Mouse (Mus musculus) megakaryocyte, embryonic 14.5 days (primary cell): ENCODE results near the gene Fgfr2. TPM values are rescaled to one million over a fixed set of nuclear protein-coding genes. Genes with fewer than 3 reads are reported as not detected.

Experiments
- H3K27me3 ChIP-seq: replicated peaks from 2 replicates; pipeline ENCODE3; 2012; ENCODE audit warnings: inconsistent platforms
- H3K36me3 ChIP-seq: replicated peaks from 2 replicates; pipeline ENCODE3; 2012; ENCODE audit warnings: low read length, inconsistent platforms, mixed read lengths
- H3K4me1 ChIP-seq: 2 replicates; pipeline ENCODE4 v1.6.1; 2012; ENCODE audit warnings: inconsistent platforms
- H3K4me3 ChIP-seq: replicated peaks from 2 replicates; pipeline ENCODE3; 2012; ENCODE audit warnings: moderate library complexity, mild to moderate bottlenecking, inconsistent platforms
- H3K9me3 ChIP-seq: 2 replicates; pipeline ENCODE4 v1.6.1; 2012; ENCODE audit warnings: inconsistent platforms
- FLI1 ChIP-seq: IDR thresholded peaks from 2 replicates; pipeline ENCODE4 v1.6.1; 2012; ENCODE audit warnings: low read length, inconsistent platforms, mixed read lengths
- GATA1 ChIP-seq: IDR thresholded peaks from 3 replicates; pipeline ENCODE4 v1.6.1; 2012; ENCODE audit warnings: mixed read lengths, low read length, inconsistent platforms, borderline replicate concordance
- polyA plus RNA-seq: library from polyadenylated mRNA; stranded (reverse); fragments of >175 nt; gene quantifications from 2 replicates; pipeline ENCODE4 v1.2.3, GENCODE M21; 2012; ENCODE audit warnings: low replicate concordance; ENCODE audit not compliant: insufficient read depth

The Fgfr2 gene
- polyA plus RNA-seq, 1 experiment: 0.45 TPM

DNA sequence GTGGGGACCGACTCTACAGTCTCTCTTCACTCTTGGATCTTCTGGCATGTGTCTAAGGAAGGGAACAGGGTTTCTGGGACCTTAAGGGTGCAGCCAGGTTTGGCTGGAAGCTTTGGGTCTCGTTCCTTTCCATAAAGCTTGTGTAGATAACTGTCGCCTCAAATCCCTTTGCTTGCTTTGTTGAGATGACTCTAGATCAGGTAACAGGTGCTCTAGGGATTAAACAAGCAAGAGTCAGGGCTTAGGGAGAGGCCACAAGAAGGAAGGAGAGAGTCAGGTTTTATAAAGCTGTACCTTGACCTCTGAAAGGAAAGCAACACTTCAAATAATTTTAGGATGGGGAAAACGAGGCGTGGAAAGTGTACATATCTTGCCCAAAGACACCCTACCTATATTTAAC is 1570.4 kb downstream of the Fgfr2 start:
- peaks cover 6% of the 10 kb centered on the region; the same call in 1 of the 2 replicates for H3K9me3 ChIP-seq
- peaks cover 100% of the 10 kb centered on the region for H3K27me3 ChIP-seq
- TF ChIP-seq GATA1: no peak
- no peak for TF ChIP-seq FLI1
- H3K4me3 ChIP-seq: no peak overlapping the region
- peaks cover 71% of the 10 kb centered on the region for H3K4me1 ChIP-seq
- H3K36me3 ChIP-seq: no peaks in the 10 kb centered on the region

DNA sequence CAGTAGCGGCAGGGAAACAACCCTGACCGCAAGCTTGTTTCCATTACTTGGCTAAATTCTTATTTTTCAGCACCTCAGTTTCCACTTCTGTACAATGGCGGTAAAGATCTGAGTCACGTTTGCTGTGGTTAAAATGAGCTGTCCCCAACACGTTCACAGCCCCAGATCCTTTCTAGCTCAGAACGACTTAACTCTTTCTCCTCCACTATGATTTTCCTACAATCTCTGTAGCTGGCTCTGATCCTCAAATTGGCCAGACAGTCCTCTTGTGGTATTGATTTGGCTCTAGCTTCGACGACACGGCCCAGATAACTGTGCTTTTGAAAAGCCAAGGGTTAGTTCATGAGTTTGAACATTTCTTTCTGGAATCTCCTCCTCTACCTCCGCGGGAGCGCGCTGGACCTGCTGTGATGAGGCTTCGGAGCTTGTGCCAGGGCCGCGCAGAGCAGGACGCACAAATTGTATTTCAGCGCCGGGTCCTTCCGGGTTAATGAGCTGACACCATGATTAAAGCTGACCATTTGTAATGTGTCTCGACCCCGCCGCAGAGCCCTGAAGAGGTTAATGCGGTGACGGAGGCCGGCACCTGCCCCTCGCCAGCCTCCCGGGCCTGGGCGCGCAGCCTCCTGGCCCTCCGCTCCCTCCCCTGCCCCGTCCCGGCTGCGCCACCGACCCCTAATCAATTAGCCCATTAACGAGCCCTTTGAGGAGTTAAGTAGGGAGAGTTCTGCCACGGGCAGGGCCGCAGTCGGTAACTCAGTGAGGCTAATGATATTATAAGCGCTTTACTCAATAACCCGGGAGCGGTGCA is 1571.0 kb downstream of the Fgfr2 start:
- H3K36me3 ChIP-seq: no peaks in the 10 kb centered on the region
- TF ChIP-seq GATA1 (no peak), FLI1 (no peak)
- peaks cover 100% of the 10 kb centered on the region for H3K27me3 ChIP-seq
- peak overlapping the region; percentile 50 for H3K4me3 ChIP-seq
- H3K9me3 ChIP-seq: peaks cover 6% of the 10 kb centered on the region; the same call in 1 of the 2 replicates
- H3K4me1 ChIP-seq: peaks cover 69% of the 10 kb centered on the region

DNA sequence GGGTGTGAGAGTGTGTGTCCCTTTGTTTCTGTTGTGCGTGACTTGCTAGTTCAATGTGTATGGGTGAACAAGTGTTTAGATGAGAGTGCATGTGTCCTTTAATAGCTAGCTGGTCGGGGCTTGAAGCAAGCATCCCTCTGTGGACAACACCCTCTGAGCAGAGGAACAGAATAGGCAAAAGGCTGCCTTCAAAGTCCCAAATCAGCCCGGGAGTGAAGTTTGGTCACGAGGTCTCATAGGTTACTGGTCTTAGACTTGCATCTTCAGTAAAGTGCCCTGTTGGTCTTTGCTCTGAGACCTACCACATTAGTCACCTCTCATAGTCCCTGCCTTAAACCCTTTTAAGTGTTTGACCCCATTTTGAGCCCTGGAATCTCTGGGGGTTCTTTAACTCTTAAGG is 1571.7 kb downstream of the Fgfr2 start:
- peaks cover 100% of the 10 kb centered on the region for H3K27me3 ChIP-seq
- no peaks in the 10 kb centered on the region for H3K36me3 ChIP-seq
- TF ChIP-seq FLI1: no peak
- TF ChIP-seq GATA1: no peak
- peaks cover 62% of the 10 kb centered on the region for H3K4me1 ChIP-seq
- H3K4me3 ChIP-seq: peak overlapping the region; percentile 44
- H3K9me3 ChIP-seq: peaks cover 6% of the 10 kb centered on the region; the same call in 1 of the 2 replicates

DNA sequence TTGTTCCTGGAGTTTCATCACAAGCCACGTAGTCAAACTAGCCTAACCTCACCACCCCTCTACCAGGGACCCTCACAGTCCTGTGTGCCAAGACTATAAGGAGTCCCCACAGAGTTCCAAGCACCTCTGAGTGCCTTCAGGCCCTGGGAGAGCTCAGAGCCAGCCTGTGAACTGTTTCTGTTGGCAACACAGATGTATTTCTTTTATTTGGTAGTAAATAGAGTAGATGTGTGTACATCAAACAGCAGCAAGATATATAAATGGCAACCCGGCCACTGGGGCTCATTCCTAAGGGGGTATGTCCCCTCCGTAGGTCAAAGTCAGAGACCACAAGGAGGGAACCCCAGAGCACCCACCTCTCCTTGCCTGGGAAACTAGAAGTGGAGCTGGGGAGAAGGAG is 1574.7 kb downstream of the Fgfr2 start, which contains the start of gene Hmx2:
TSS of gene Hmx2 (plus strand) at position 301 of the 400 bp plus-strand sequence.
- peaks cover 98% of the 10 kb centered on the region for H3K27me3 ChIP-seq

DNA sequence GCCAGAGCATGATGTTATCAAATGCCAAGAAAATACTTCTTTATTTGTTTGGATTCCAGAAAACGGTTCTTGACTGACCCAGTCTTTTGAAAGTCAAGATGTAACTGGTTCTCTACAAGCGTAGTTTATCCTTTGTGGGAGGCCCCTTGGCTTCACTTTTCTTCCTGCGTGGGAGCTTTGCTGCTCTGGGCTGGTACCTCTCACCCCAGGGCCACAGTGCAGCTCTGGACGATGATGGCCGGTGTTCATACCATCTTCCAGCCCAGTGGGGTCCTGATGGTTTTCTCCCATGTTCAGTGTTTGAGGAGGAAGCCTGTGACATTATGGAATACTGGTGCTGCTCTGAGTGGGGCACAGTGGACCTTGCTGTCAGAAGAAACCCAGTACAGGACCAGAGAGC is 1575.7 kb downstream of the Fgfr2 start:
- H3K4me1 ChIP-seq: peaks cover 46% of the 10 kb centered on the region
- no peak for TF ChIP-seq FLI1
- no peak for TF ChIP-seq GATA1
- no peaks in the 10 kb centered on the region for H3K36me3 ChIP-seq
- H3K4me3 ChIP-seq: no peak overlapping the region
- H3K27me3 ChIP-seq: peaks cover 98% of the 10 kb centered on the region
- peaks cover 6% of the 10 kb centered on the region; the same call in 1 of the 2 replicates for H3K9me3 ChIP-seq

More for the DNA sequence above, 1574.7 kb downstream of the Fgfr2 start, which contains the start of gene Hmx2:
- peaks cover 6% of the 10 kb centered on the region; the same call in 1 of the 2 replicates for H3K9me3 ChIP-seq
- H3K4me3 ChIP-seq: no peak within 1 kb of the TSS
- no peak for TF ChIP-seq FLI1
- TF ChIP-seq GATA1: no peak
- peaks cover 44% of the 10 kb centered on the region for H3K4me1 ChIP-seq
- no peaks in the 10 kb centered on the region for H3K36me3 ChIP-seq

DNA sequence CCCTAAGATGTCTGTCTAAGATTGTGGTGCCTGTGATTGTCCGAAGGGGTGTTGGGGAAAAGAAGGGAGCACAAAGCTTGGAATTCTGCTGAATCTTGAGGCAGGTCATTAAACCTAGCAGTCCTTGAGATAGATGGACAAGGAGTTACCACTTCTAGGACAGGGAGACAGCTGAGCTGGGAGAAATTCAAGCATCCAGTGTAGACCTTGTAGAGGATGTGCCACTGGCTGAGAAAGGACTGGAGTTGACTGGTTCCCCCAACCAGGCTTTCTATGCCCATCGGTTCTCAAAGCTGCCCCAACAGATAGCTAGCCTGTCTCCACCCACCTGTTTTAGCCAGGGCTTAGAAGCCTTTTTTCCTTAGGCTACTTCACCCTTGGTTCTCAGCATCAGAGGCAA is 1576.7 kb downstream of the Fgfr2 start:
- H3K9me3 ChIP-seq: peaks cover 6% of the 10 kb centered on the region; the same call in 1 of the 2 replicates
- peaks cover 46% of the 10 kb centered on the region for H3K4me1 ChIP-seq
- no peaks in the 10 kb centered on the region for H3K36me3 ChIP-seq
- no peak overlapping the region for H3K4me3 ChIP-seq
- H3K27me3 ChIP-seq: peaks cover 98% of the 10 kb centered on the region
- TF ChIP-seq GATA1 (no peak), FLI1 (no peak)

DNA sequence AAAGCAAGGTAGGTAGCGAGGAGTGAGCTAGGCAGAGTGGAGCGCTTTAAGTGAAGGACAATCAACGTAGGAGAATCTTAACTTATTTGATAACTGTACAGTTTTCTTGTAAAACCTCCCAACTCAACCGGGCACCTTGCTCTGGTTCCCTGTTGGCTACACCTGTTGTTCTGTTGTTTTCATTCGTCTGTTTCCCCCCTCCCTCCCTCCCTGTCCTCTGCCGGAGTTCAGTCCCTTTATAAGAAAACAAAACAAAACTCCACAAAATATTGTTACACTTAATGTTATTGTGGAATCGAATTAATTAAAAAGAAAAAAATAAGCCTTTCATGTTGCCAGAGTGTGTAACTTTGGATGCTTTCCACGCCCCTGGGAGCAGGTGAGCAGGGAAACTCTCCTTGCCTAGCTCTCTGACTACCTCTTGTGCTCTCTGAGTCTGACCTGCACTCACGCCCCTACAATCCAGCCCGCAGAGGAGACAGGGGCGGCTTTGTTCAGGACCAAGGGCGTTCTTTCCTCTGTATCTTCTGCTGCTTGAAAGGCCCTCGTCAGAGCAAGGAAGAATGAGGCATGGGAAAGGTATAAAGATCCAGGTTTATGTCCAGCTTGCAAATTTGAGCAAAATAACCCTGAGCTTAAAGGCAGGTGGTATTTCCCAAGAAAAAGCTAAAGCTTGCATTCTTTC is 1577.3 kb downstream of the Fgfr2 start:
- Histone ChIP-seq H3K9me3 (peaks cover 4% of the 10 kb centered on the region; the same call in 1 of the 2 replicates), H3K4me1 (peaks cover 41% of the 10 kb centered on the region), H3K27me3 (peaks cover 98% of the 10 kb centered on the region), H3K36me3 (no peaks in the 10 kb centered on the region), H3K4me3 (no peak overlapping the region)
- TF ChIP-seq GATA1: no peak
- TF ChIP-seq FLI1: no peak

DNA sequence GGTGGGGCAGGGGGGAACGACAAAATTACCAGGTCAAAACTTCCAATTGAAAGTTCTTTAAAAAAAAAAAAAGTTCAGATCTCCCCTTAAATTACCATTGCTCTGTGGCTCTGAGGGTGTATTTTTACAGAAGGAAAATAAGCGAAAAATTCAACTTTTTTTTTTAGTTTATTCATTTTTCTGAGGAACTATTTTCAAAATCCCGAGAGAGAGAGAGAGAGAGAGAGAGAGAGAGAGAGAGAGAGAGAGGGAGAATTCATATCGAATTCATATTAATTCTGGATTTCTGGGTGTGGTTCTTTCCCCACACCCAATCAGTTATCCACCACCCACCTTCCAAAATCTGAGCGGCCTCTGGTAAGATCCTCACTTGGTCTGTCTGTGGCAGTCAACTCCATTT is 1578.3 kb downstream of the Fgfr2 start:
- Histone ChIP-seq H3K27me3 (peaks cover 97% of the 10 kb centered on the region), H3K4me1 (peaks cover 39% of the 10 kb centered on the region), H3K36me3 (no peaks in the 10 kb centered on the region), H3K4me3 (no peak overlapping the region), H3K9me3 (peaks cover 4% of the 10 kb centered on the region; the same call in 1 of the 2 replicates)
- TF ChIP-seq GATA1 (no peak), FLI1 (no peak)

DNA sequence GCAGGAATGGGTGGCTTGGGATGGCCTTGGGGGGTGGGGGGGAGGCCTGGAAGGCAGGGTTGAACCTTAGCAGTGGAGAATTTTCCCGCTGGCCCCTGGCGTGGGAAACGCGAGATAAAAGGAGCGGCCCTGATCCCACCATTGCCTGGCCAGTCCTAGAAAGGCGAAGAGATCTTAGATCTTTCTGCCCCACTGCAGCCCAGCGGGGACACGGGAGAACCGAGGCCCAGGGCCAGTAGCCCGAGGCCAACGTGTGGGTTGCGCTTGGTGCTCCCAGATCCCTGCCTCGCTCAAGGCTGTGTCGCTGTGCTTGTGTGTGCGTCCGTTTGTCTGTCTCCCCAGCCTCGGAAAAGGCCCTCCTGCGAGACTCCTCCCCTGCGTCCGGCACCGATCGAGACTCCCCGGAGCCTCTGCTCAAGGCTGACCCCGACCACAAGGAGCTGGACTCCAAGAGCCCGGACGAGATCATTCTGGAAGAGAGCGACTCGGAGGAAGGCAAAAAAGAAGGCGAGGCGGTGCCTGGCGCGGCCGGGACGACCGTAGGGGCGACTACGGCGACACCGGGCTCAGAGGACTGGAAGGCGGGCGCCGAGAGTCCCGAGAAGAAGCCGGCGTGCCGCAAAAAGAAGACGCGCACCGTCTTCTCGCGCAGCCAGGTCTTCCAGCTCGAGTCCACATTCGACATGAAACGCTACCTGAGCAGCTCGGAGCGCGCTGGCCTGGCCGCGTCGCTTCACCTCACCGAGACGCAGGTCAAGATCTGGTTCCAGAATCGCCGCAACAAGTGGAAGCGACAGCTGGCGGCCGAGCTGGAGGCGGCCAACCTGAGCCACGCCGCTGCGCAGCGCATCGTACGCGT is 1579.3 kb downstream of the Fgfr2 start:
- TF ChIP-seq GATA1 (no peak), FLI1 (no peak)

More for the DNA sequence above, 1579.3 kb downstream of the Fgfr2 start:
- Histone ChIP-seq H3K4me3 (peak overlapping the region; percentile 80), H3K27me3 (peaks cover 95% of the 10 kb centered on the region), H3K36me3 (no peaks in the 10 kb centered on the region), H3K4me1 (peaks cover 32% of the 10 kb centered on the region), H3K9me3 (no peaks in the 10 kb centered on the region)
